Mouse (Mus musculus): ENCODE measurements around the gene Hoxa3.

DNA sequence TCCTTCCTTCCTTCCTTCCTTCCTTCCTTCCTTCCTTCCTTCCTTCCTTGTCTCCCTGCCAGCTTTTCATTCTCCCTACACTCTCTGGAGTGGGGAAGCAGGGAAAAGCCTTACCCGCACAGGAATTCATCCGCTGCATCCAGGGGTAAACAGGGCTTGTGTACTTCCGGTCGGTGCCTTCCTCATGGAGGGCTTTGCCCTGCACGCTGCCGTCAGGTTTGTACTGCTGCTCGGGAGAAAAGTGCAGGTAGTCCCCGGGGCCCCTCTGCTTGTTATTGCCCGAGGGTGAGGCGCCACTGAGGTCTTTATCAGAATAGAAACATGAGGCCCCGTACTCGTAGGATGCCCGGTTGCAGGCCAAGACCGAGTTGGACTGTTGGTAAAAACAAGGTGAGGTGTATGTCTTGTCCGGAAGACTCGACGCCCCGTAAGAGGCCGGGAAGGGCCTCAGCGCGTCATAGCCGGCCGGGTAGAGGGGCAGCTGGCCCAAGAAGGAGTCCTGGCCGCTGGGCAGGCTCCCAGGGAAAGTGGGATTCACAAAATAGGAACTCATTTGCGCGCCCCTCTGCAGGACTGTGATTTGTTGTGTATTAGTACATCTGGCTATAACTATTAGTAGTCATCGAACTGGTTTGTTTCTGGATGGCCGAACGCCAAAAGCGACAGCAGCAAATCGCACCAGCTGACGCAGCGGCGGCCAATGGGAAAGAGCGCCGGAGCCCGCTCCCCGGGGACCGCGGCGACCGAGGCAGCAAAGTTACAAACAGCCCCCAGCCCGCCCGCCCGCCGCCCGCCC lies 4.9 kb downstream of the Hoxa3 start, which contains the start of gene Hoxa6:
- no peak for TF ChIP-seq POLR2A (IDR thresholded peaks at IDR 0.05; ENCODE audit: insufficient read depth, low read depth, low read length)
- no peak for TF ChIP-seq CTCF (IDR thresholded peaks at IDR 0.05)

All from heart, adult 2 months (tissue).